Mouse (Mus musculus) left cerebral cortex, postnatal 14 days (tissue): Measurements from ENCODE around the gene Bzw2. TPM values are rescaled to one million over a fixed set of nuclear protein-coding genes. Genes with fewer than 3 reads are reported as not detected.

Experiments
- DNase-seq, 2 experiments: peaks; one replicate each; pipeline ENCODE4 v3.0.0; 2021 to 2022; ENCODE audit warnings: low spot score in 2 of 2, mixed read lengths in 1 of 2
- intact Hi-C: fragments of 180-260 bp; cut with DNase I; formaldehyde crosslinking; loops from one replicate; pipeline ENCODE4 v1.15.1; 2025
- total RNA-seq, 2 experiments: library from RNA; stranded (reverse); gene quantifications; 2 replicates each; pipeline ENCODE4 v1.2.3; 2021

Gene Bzw2
- total RNA-seq, 2 experiments from 2014 or later = 72.2 to 78.2 TPM

GRCm38 (mm10) chr12:36093081-36093670, 64.7 kb downstream of the Bzw2 start:
- intact Hi-C loops = no loop called here
- DNase-seq = peak; percentile 33 to 48

- DNase-seq = no peak
- intact Hi-C loops = no loop called here
Observed at GRCm38 (mm10) chr12:36091964-36092363, 65.9 kb downstream of the Bzw2 start.

- no peak for DNase-seq
- intact Hi-C loops = no loop called here
Observed at GRCm38 (mm10) chr12:36089221-36089620, 68.7 kb downstream of the Bzw2 start.

- no peak for DNase-seq
- intact Hi-C loops = no loop called here
Observed at GRCm38 (mm10) chr12:36088804-36089203, 69.1 kb downstream of the Bzw2 start.

GRCm38 (mm10) chr12:36085380-36085779, 72.5 kb downstream of the Bzw2 start:
- intact Hi-C loops = no loop called here
- no peak for DNase-seq

- intact Hi-C loops = no loop called here
- DNase-seq = no peak
Observed at GRCm38 (mm10) chr12:36078101-36078899, 79.6 kb downstream of the Bzw2 start.

- intact Hi-C loops = no loop called here
- DNase-seq = no peak
Observed at GRCm38 (mm10) chr12:36072860-36073259, 85.0 kb downstream of the Bzw2 start.

GRCm38 (mm10) chr12:36070231-36070630, 87.6 kb downstream of the Bzw2 start:
- intact Hi-C loops = no loop called here
- no peak for DNase-seq

- intact Hi-C loops = no loop called here
- DNase-seq = no peak
Observed at GRCm38 (mm10) chr12:36067538-36067937, 90.3 kb downstream of the Bzw2 start.

GRCm38 (mm10) chr12:36065911-36066310, 92.0 kb downstream of the Bzw2 start:
- intact Hi-C loops = no loop called here
- peak in 1 of 2 experiments; percentile 20 for DNase-seq

- DNase-seq = no peak
- intact Hi-C loops = no loop called here
Observed at GRCm38 (mm10) chr12:36057699-36058098, 100.2 kb downstream of the Bzw2 start.

GRCm38 (mm10) chr12:36050276-36050675, 107.6 kb downstream of the Bzw2 start:
- DNase-seq = no peak
- intact Hi-C loops = no loop called here

GRCm38 (mm10) chr12:36047593-36047992, 110.3 kb downstream of the Bzw2 start:
- DNase-seq = no peak
- intact Hi-C loops = loop anchor here (10.0 kb wide), 1 partner anchor 107 kb away; the partner anchor contains the start of genes Ankmy2 and Bzw2

- intact Hi-C loops = loop anchor here (10.0 kb wide), 1 partner anchor 109 kb away; the partner anchor contains the start of genes Ankmy2 and Bzw2
- DNase-seq = no peak
Observed at GRCm38 (mm10) chr12:36046196-36046595, 111.7 kb downstream of the Bzw2 start.

- intact Hi-C loops = loop anchor here (5.0 to 10.0 kb wide), 3 partner anchors 47 to 147 kb away; partner anchors contain the start of genes Ankmy2 and Bzw2
- no peak for DNase-seq
Observed at GRCm38 (mm10) chr12:36044691-36045090, 113.2 kb downstream of the Bzw2 start.

GRCm38 (mm10) chr12:36042348-36042778, 115.5 kb downstream of the Bzw2 start, which contains the start of gene Tspan13:
Gene Tspan13 (minus strand): TSS chr12:36042500.
- peak; percentile 90 to 91 for DNase-seq

More at GRCm38 (mm10) chr12:36042348-36042778, 115.5 kb downstream of the Bzw2 start, which contains the start of gene Tspan13:
- intact Hi-C loops = loop anchor here (5.0 to 10.0 kb wide), 3 partner anchors 45 to 145 kb away; partner anchors contain the start of genes Ankmy2 and Bzw2
